Mouse (Mus musculus): ENCODE measurements around the gene Rpgr. TPM values are rescaled to one million over a fixed set of nuclear protein-coding genes. Genes with fewer than 3 reads are reported as not detected.
A peak's percentile ranks its signal among the peaks of the same experiment; 100 is the strongest.

Gene Rpgr
- 0.11 and 0.15 TPM in 2 replicates for polyA plus RNA-seq (2012; rRNA removed)

- H3K27ac ChIP-seq (ENCODE audit: insufficient read depth, low read depth, low read length) = peak within 1 kb of the TSS; percentile 76
- TF ChIP-seq CTCF (IDR thresholded peaks at IDR 0.05; ENCODE audit: extremely low read depth, insufficient read length, insufficient replicate concordance, low read depth, low read length) (peak; percentile 72; the same call in 1 of the 2 replicates), POLR2A (IDR thresholded peaks at IDR 0.05; ENCODE audit: low read depth, low read length) (no peak)
- H3K4me3 ChIP-seq (ENCODE audit: low read depth, low read length) = peak within 1 kb of the TSS; percentile 98
- no peaks in the 10 kb centered on the region for H3K27me3 ChIP-seq (ENCODE audit: control insufficient read depth, insufficient read depth, low read length)
- no peaks in the 10 kb centered on the region for H3K36me3 ChIP-seq (ENCODE audit: control insufficient read depth, insufficient read depth, low read length)
- 16% methylated on average over 39 of the region's 47 CpGs for WGBS
- peaks cover 2% of the 10 kb centered on the region; the same call in 1 of the 2 replicates for H3K4me1 ChIP-seq (ENCODE audit: control insufficient read depth, insufficient read depth, insufficient read length, low read length)
Measured at GRCm38 (mm10) chrX:10216410-10216949, at the start of gene Rpgr. Rpgr (minus strand) TSS chrX:10216920.

- TF ChIP-seq CTCF (IDR thresholded peaks at IDR 0.05; ENCODE audit: extremely low read depth, insufficient read length, insufficient replicate concordance, low read depth, low read length) (no peak), POLR2A (IDR thresholded peaks at IDR 0.05; ENCODE audit: low read depth, low read length) (no peak)
- Histone ChIP-seq H3K4me1 (ENCODE audit: control insufficient read depth, insufficient read depth, insufficient read length, low read length) (no peaks in the 10 kb centered on the region), H3K27ac (ENCODE audit: insufficient read depth, low read depth, low read length) (no peak overlapping the region; the same call in 1 of the 2 replicates), H3K4me3 (ENCODE audit: low read depth, low read length) (no peak overlapping the region), H3K36me3 (ENCODE audit: control insufficient read depth, insufficient read depth, low read length) (peaks cover 4% of the 10 kb centered on the region; the same call in 1 of the 2 replicates), H3K27me3 (ENCODE audit: control insufficient read depth, insufficient read depth, low read length) (no peaks in the 10 kb centered on the region)
- 76% methylated on average over 5 of the region's 5 CpGs for WGBS
Measured at GRCm38 (mm10) chrX:10258260-10258659, 41.5 kb upstream of the Rpgr start.

GRCm38 (mm10) chrX:10257774-10258173 is 41.1 kb upstream of the Rpgr start:
- no peaks in the 10 kb centered on the region for H3K27me3 ChIP-seq (ENCODE audit: control insufficient read depth, insufficient read depth, low read length)
- H3K27ac ChIP-seq (ENCODE audit: insufficient read depth, low read depth, low read length) = no peak overlapping the region; the same call in 1 of the 2 replicates
- TF ChIP-seq POLR2A (IDR thresholded peaks at IDR 0.05; ENCODE audit: low read depth, low read length) (no peak), CTCF (IDR thresholded peaks at IDR 0.05; ENCODE audit: extremely low read depth, insufficient read length, insufficient replicate concordance, low read depth, low read length) (no peak)
- 25% methylated on average over 1 of the region's 1 CpGs for WGBS
- no peaks in the 10 kb centered on the region for H3K4me1 ChIP-seq (ENCODE audit: control insufficient read depth, insufficient read depth, insufficient read length, low read length)
- H3K4me3 ChIP-seq (ENCODE audit: low read depth, low read length) = no peak overlapping the region
- peaks cover 4% of the 10 kb centered on the region; the same call in 1 of the 2 replicates for H3K36me3 ChIP-seq (ENCODE audit: control insufficient read depth, insufficient read depth, low read length)

- H3K27ac ChIP-seq (ENCODE audit: insufficient read depth, low read depth, low read length) = peak within 1 kb of the TSS; percentile 68
- 22% methylated on average over 2 of the region's 2 CpGs for WGBS
- no peaks in the 10 kb centered on the region; the same call in 1 of the 2 replicates for H3K4me1 ChIP-seq (ENCODE audit: control insufficient read depth, insufficient read depth, insufficient read length, low read length)
- TF ChIP-seq CTCF (IDR thresholded peaks at IDR 0.05; ENCODE audit: extremely low read depth, insufficient read length, insufficient replicate concordance, low read depth, low read length) = no peak
- peak; percentile 25; the same call in 1 of the 2 replicates for TF ChIP-seq POLR2A (IDR thresholded peaks at IDR 0.05; ENCODE audit: low read depth, low read length)
- H3K27me3 ChIP-seq (ENCODE audit: control insufficient read depth, insufficient read depth, low read length) = no peaks in the 10 kb centered on the region
- H3K4me3 ChIP-seq (ENCODE audit: low read depth, low read length) = peak within 1 kb of the TSS; percentile 10; the same call in 1 of the 2 replicates
- peaks cover 2% of the 10 kb centered on the region; the same call in 1 of the 2 replicates for H3K36me3 ChIP-seq (ENCODE audit: control insufficient read depth, insufficient read depth, low read length)
Measured at GRCm38 (mm10) chrX:10251852-10252504, 35.3 kb upstream of the Rpgr start, which contains the start of gene Otc. Otc (plus strand) TSS chrX:10252305.

GRCm38 (mm10) chrX:10251357-10251756 is 34.6 kb upstream of the Rpgr start:
- peaks cover under 1% of the 10 kb centered on the region; the same call in 1 of the 2 replicates for H3K4me1 ChIP-seq (ENCODE audit: control insufficient read depth, insufficient read depth, insufficient read length, low read length)
- no peaks in the 10 kb centered on the region for H3K27me3 ChIP-seq (ENCODE audit: control insufficient read depth, insufficient read depth, low read length)
- H3K4me3 ChIP-seq (ENCODE audit: low read depth, low read length) = no peak overlapping the region
- no peak for TF ChIP-seq POLR2A (IDR thresholded peaks at IDR 0.05; ENCODE audit: low read depth, low read length)
- TF ChIP-seq CTCF (IDR thresholded peaks at IDR 0.05; ENCODE audit: extremely low read depth, insufficient read length, insufficient replicate concordance, low read depth, low read length) = no peak
- H3K36me3 ChIP-seq (ENCODE audit: control insufficient read depth, insufficient read depth, low read length) = peaks cover 2% of the 10 kb centered on the region; the same call in 1 of the 2 replicates
- peak overlapping the region; percentile 55; the same call in 1 of the 2 replicates for H3K27ac ChIP-seq (ENCODE audit: insufficient read depth, low read depth, low read length)

- H3K27ac ChIP-seq (ENCODE audit: insufficient read depth, low read depth, low read length) = no peak overlapping the region
- H3K4me3 ChIP-seq (ENCODE audit: low read depth, low read length) = no peak overlapping the region
- TF ChIP-seq POLR2A (IDR thresholded peaks at IDR 0.05; ENCODE audit: low read depth, low read length) (no peak), CTCF (IDR thresholded peaks at IDR 0.05; ENCODE audit: extremely low read depth, insufficient read length, insufficient replicate concordance, low read depth, low read length) (no peak)
- no peaks in the 10 kb centered on the region for H3K27me3 ChIP-seq (ENCODE audit: control insufficient read depth, insufficient read depth, low read length)
- no peaks in the 10 kb centered on the region for H3K36me3 ChIP-seq (ENCODE audit: control insufficient read depth, insufficient read depth, low read length)
- 62% methylated on average over 3 of the region's 3 CpGs for WGBS
- peaks cover 7% of the 10 kb centered on the region; the same call in 1 of the 2 replicates for H3K4me1 ChIP-seq (ENCODE audit: control insufficient read depth, insufficient read depth, insufficient read length, low read length)
Measured at GRCm38 (mm10) chrX:10243916-10244315, 27.2 kb upstream of the Rpgr start.

GRCm38 (mm10) chrX:10239515-10239914 is 22.8 kb upstream of the Rpgr start:
- 22% methylated on average over 4 of the region's 4 CpGs for WGBS
- Histone ChIP-seq H3K27ac (ENCODE audit: insufficient read depth, low read depth, low read length) (peak overlapping the region; percentile 77), H3K27me3 (ENCODE audit: control insufficient read depth, insufficient read depth, low read length) (no peaks in the 10 kb centered on the region), H3K4me3 (ENCODE audit: low read depth, low read length) (no peak overlapping the region), H3K4me1 (ENCODE audit: control insufficient read depth, insufficient read depth, insufficient read length, low read length) (peaks cover 3% of the 10 kb centered on the region; the same call in 1 of the 2 replicates), H3K36me3 (ENCODE audit: control insufficient read depth, insufficient read depth, low read length) (no peaks in the 10 kb centered on the region)
- TF ChIP-seq POLR2A (IDR thresholded peaks at IDR 0.05; ENCODE audit: low read depth, low read length) = no peak
- TF ChIP-seq CTCF (IDR thresholded peaks at IDR 0.05; ENCODE audit: extremely low read depth, insufficient read length, insufficient replicate concordance, low read depth, low read length) = no peak

Data from small intestine, adult 2 months (tissue).